Mouse (Mus musculus): Measurements from ENCODE around the gene Aldh1a3. TPM values are rescaled to one million over a fixed set of nuclear protein-coding genes. Genes with fewer than 3 reads are reported as not detected.

Gene Aldh1a3
- polyA plus RNA-seq, 1 experiment from 2014 or later: 1.7 TPM

GRCm38 (mm10) chr7:66384891-66385290 is 42.4 kb downstream of the Aldh1a3 start:
- ATAC-seq (no peak), DNase-seq (ENCODE audit: low spot score) (no peak)
- Histone ChIP-seq H3K27me3 (replicated peaks; ENCODE audit: insufficient read depth, low read length) (no peaks in the 10 kb centered on the region), H3K4me3 (ENCODE audit: low read depth, low read length) (no peak overlapping the region), H3K36me3 (ENCODE audit: insufficient read depth, low read length) (peaks cover 5% of the 10 kb centered on the region; the same call in 1 of the 2 replicates), H3K4me2 (replicated peaks; ENCODE audit: low read depth, low read length) (no peak overlapping the region), H3K9me3 (ENCODE audit: low read length) (no peaks in the 10 kb centered on the region), H3K27ac (ENCODE audit: low read length) (peak overlapping the region; percentile 68; the same call in 1 of the 2 replicates), H3K9ac (replicated peaks; ENCODE audit: low read depth) (no peak overlapping the region), H3K4me1 (ENCODE audit: insufficient read depth, low read depth, low read length) (peaks cover 14% of the 10 kb centered on the region; the same call in 1 of the 2 replicates)
- TF ChIP-seq CTCF (IDR thresholded peaks at IDR 0.05) (no peak), EP300 (IDR thresholded peaks at IDR 0.05) (no peak)
- WGBS: 75% methylated on average over 8 of the region's 8 CpGs

DNA sequence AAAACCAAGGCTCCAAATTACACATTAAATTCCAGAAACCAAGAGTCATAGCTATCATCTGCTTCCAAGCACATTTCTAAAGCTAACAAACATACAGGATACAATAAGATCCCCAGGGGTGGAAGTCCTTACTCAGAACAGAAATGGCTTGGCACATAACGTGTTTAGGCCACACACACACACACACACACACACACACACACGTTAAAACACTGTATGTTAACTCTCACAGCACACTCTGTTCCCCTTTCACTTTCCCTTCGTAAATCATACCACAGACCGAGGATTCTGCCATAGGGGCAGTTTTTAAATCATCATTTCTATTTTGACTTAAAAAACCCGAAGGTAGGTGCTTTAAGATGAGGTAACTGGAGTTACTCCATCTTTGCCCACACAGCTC is 43.1 kb downstream of the Aldh1a3 start:
- H3K4me2 ChIP-seq (replicated peaks; ENCODE audit: low read depth, low read length): peak overlapping the region; percentile 32; the same call in 1 of the 2 replicates
- ATAC-seq: peak; percentile 59

GRCm38 (mm10) chr7:66376560-66376959 is 50.8 kb downstream of the Aldh1a3 start:
- no peak overlapping the region for H3K4me3 ChIP-seq (ENCODE audit: low read depth, low read length)
- H3K36me3 ChIP-seq (ENCODE audit: insufficient read depth, low read length): peaks cover 5% of the 10 kb centered on the region; the same call in 1 of the 2 replicates
- DNase-seq (ENCODE audit: low spot score) (peak; percentile 34), ATAC-seq (peak; percentile 54)
- no peak for TF ChIP-seq CTCF (IDR thresholded peaks at IDR 0.05)
- TF ChIP-seq EP300 (IDR thresholded peaks at IDR 0.05): no peak
- no peaks in the 10 kb centered on the region for H3K9me3 ChIP-seq (ENCODE audit: low read length)
- H3K9ac ChIP-seq (replicated peaks; ENCODE audit: low read depth): no peak overlapping the region
- peak overlapping the region; percentile 84 for H3K27ac ChIP-seq (ENCODE audit: low read length)
- 53% methylated on average over 10 of the region's 10 CpGs for WGBS
- H3K4me1 ChIP-seq (ENCODE audit: insufficient read depth, low read depth, low read length): no peaks in the 10 kb centered on the region; the same call in 1 of the 2 replicates
- H3K27me3 ChIP-seq (replicated peaks; ENCODE audit: insufficient read depth, low read length): no peaks in the 10 kb centered on the region
- peak overlapping the region; percentile 14; the same call in 1 of the 2 replicates for H3K4me2 ChIP-seq (replicated peaks; ENCODE audit: low read depth, low read length)

More for the DNA sequence above, 43.1 kb downstream of the Aldh1a3 start:
- Histone ChIP-seq H3K9me3 (ENCODE audit: low read length) (no peaks in the 10 kb centered on the region), H3K9ac (replicated peaks; ENCODE audit: low read depth) (no peak overlapping the region), H3K36me3 (ENCODE audit: insufficient read depth, low read length) (peaks cover 5% of the 10 kb centered on the region; the same call in 1 of the 2 replicates), H3K27ac (ENCODE audit: low read length) (peak overlapping the region; percentile 68), H3K4me3 (ENCODE audit: low read depth, low read length) (no peak overlapping the region), H3K27me3 (replicated peaks; ENCODE audit: insufficient read depth, low read length) (no peaks in the 10 kb centered on the region), H3K4me1 (ENCODE audit: insufficient read depth, low read depth, low read length) (peaks cover 14% of the 10 kb centered on the region; the same call in 1 of the 2 replicates)
- DNase-seq (ENCODE audit: low spot score): peak; percentile 75
- TF ChIP-seq EP300 (IDR thresholded peaks at IDR 0.05) (peak; percentile 75; the same call in 1 of the 2 replicates), CTCF (IDR thresholded peaks at IDR 0.05) (no peak)
- 19% methylated on average over 5 of the region's 5 CpGs for WGBS

GRCm38 (mm10) chr7:66375736-66376135 is 51.6 kb downstream of the Aldh1a3 start:
- no peaks in the 10 kb centered on the region for H3K27me3 ChIP-seq (replicated peaks; ENCODE audit: insufficient read depth, low read length)
- DNase-seq (ENCODE audit: low spot score): no peak
- peak overlapping the region; percentile 14; the same call in 1 of the 2 replicates for H3K4me2 ChIP-seq (replicated peaks; ENCODE audit: low read depth, low read length)
- no peak for ATAC-seq
- H3K27ac ChIP-seq (ENCODE audit: low read length): peak overlapping the region; percentile 84
- no peaks in the 10 kb centered on the region for H3K9me3 ChIP-seq (ENCODE audit: low read length)
- no peaks in the 10 kb centered on the region; the same call in 1 of the 2 replicates for H3K4me1 ChIP-seq (ENCODE audit: insufficient read depth, low read depth, low read length)
- TF ChIP-seq CTCF (IDR thresholded peaks at IDR 0.05) (no peak), EP300 (IDR thresholded peaks at IDR 0.05) (no peak)
- 80% methylated on average over 4 of the region's 4 CpGs for WGBS
- no peak overlapping the region for H3K9ac ChIP-seq (replicated peaks; ENCODE audit: low read depth)
- H3K36me3 ChIP-seq (ENCODE audit: insufficient read depth, low read length): peaks cover 5% of the 10 kb centered on the region; the same call in 1 of the 2 replicates
- no peak overlapping the region for H3K4me3 ChIP-seq (ENCODE audit: low read depth, low read length)

DNA sequence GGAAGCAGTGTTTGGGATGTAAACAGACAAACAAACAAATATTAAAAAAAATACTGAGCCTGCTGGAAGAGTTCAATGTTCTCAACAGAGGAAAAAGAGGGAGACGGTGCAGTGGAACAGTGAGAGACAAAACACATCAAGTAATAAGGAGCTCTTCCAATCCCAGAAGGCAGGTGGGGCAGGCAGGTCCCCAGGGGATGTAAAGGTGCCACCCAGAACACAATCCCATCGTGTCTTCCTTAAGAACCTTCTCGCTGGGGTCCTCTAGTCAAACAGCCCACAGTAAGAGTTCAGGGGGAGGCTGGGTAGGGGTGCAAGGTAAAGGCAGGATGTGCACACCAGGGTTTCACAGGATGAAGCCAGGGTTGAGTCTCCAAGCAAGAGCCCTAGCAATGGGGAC is 53.9 kb downstream of the Aldh1a3 start:
- Histone ChIP-seq H3K9ac (replicated peaks; ENCODE audit: low read depth) (no peak overlapping the region), H3K36me3 (ENCODE audit: insufficient read depth, low read length) (no peaks in the 10 kb centered on the region), H3K4me3 (ENCODE audit: low read depth, low read length) (no peak overlapping the region), H3K4me2 (replicated peaks; ENCODE audit: low read depth, low read length) (no peak overlapping the region), H3K9me3 (ENCODE audit: low read length) (no peaks in the 10 kb centered on the region), H3K27ac (ENCODE audit: low read length) (no peak overlapping the region), H3K4me1 (ENCODE audit: insufficient read depth, low read depth, low read length) (no peaks in the 10 kb centered on the region; the same call in 1 of the 2 replicates), H3K27me3 (replicated peaks; ENCODE audit: insufficient read depth, low read length) (no peaks in the 10 kb centered on the region)
- no peak for TF ChIP-seq EP300 (IDR thresholded peaks at IDR 0.05)
- no peak for TF ChIP-seq CTCF (IDR thresholded peaks at IDR 0.05)
- 84% methylated on average over 3 of the region's 3 CpGs for WGBS
- DNase-seq (ENCODE audit: low spot score): no peak
- ATAC-seq: no peak

DNA sequence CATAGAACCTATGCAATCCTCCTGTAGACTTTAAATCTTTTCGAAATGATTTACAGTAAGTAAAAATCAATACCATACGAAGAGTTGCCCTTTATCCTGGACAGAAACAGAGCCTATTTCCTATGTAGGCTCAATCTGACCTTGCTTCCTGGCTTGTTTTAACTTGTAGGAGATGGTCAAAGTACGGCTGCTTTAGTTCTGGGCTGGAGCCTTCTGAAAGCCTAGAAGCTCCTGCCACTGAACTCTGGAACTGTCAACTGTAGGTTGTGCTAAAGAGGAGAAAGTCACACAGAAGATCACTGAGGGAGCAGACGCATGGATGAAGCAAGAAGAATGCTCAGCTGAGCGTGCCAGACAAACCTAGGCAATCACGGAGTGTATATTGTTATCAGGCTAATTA is 56.3 kb downstream of the Aldh1a3 start:
- Histone ChIP-seq H3K9me3 (ENCODE audit: low read length) (no peaks in the 10 kb centered on the region), H3K27ac (ENCODE audit: low read length) (no peak overlapping the region; the same call in 1 of the 2 replicates), H3K4me2 (replicated peaks; ENCODE audit: low read depth, low read length) (no peak overlapping the region), H3K36me3 (ENCODE audit: insufficient read depth, low read length) (no peaks in the 10 kb centered on the region), H3K9ac (replicated peaks; ENCODE audit: low read depth) (no peak overlapping the region), H3K4me3 (ENCODE audit: low read depth, low read length) (no peak overlapping the region), H3K4me1 (ENCODE audit: insufficient read depth, low read depth, low read length) (no peaks in the 10 kb centered on the region), H3K27me3 (replicated peaks; ENCODE audit: insufficient read depth, low read length) (no peaks in the 10 kb centered on the region)
- no peak for ATAC-seq
- 82% methylated on average over 6 of the region's 6 CpGs for WGBS
- DNase-seq (ENCODE audit: low spot score): no peak
- TF ChIP-seq EP300 (IDR thresholded peaks at IDR 0.05) (no peak), CTCF (IDR thresholded peaks at IDR 0.05) (no peak)

Data from lung, postnatal 0 days (tissue).